Mouse (Mus musculus) CH12.LX (cell line): ENCODE data around the gene Gas1. TPM values are rescaled to one million over a fixed set of nuclear protein-coding genes. Genes with fewer than 3 reads are reported as not detected.

ENCODE experiments used
- DNase-seq: peaks from one replicate; pipeline ENCODE4 v3.0.0-alpha.2; 2013; ENCODE audit errors: extremely low read depth
- H3K27ac ChIP-seq: 2 replicates; pipeline ENCODE4 v1.5.1; 2012; ENCODE audit warnings: low read depth, mild to moderate bottlenecking, control low read depth, moderate library complexity; ENCODE audit not compliant: insufficient read depth
- H3K27me3 ChIP-seq: replicated peaks from 2 replicates; pipeline ENCODE3; 2012; ENCODE audit warnings: inconsistent platforms
- H3K36me3 ChIP-seq, 2 experiments: replicated peaks in 1 of 2; 2 replicates each; pipeline versions ENCODE3 to v1.6.1; 2012; ENCODE audit warnings: inconsistent platforms in 1 of 2, low read length in 1 of 2, mild to moderate bottlenecking in 1 of 2, mixed read lengths in 1 of 2, moderate library complexity in 1 of 2; ENCODE audit not compliant: control insufficient read depth in 1 of 2, insufficient read depth in 1 of 2
- H3K4me1 ChIP-seq, 2 experiments: 2 replicates each; pipeline ENCODE4 v1.6.1; 2012; ENCODE audit warnings: inconsistent platforms in 1 of 2, moderate library complexity in 1 of 2; ENCODE audit not compliant: insufficient read depth in 2 of 2, control insufficient read depth in 1 of 2
- H3K4me2 ChIP-seq: 2 replicates; pipeline ENCODE4 v1.6.1; 2012; ENCODE audit warnings: low read depth, mild to moderate bottlenecking, control low read depth; ENCODE audit not compliant: poor library complexity, insufficient read depth, severe bottlenecking
- H3K4me3 ChIP-seq, 3 experiments: fragments of 150-350 bp in 1 of 3; sonication (generic) in 1 of 3; replicated peaks in 1 of 3; 2 replicates each; pipeline versions ENCODE3 to v1.5.1; 2011 to 2012; ENCODE audit warnings: low read depth in 2 of 3, low read length in 2 of 3, mild to moderate bottlenecking in 2 of 3, moderate library complexity in 2 of 3, control low read depth in 1 of 3, improper control_type of control experiment in 1 of 3, inconsistent platforms in 1 of 3, mixed read lengths in 1 of 3; ENCODE audit not compliant: poor library complexity in 1 of 3
- H3K79me2 ChIP-seq: replicated peaks from 2 replicates; pipeline ENCODE4 v1.6.1; 2012; ENCODE audit warnings: mild to moderate bottlenecking, moderate library complexity; ENCODE audit not compliant: control insufficient read depth, poor library complexity, insufficient read depth, severe bottlenecking; ENCODE audit errors: extremely low read depth
- H3K9ac ChIP-seq: 2 replicates; pipeline ENCODE4 v1.6.1; 2012; ENCODE audit warnings: low read depth, mild to moderate bottlenecking, control low read depth, moderate library complexity; ENCODE audit not compliant: insufficient read depth
- H3K9me3 ChIP-seq: replicated peaks from 2 replicates; pipeline ENCODE3; 2012; ENCODE audit warnings: low read length, inconsistent platforms, mixed read lengths
- CHD1 ChIP-seq: IDR thresholded peaks from 2 replicates; pipeline ENCODE4 v1.6.1; 2012; ENCODE audit warnings: low read depth, low read length, improper control_type of control experiment, inconsistent platforms
- E2F4 ChIP-seq: IDR thresholded peaks from 2 replicates; pipeline ENCODE4 v1.6.1; 2011; ENCODE audit warnings: low read depth, low read length, improper control_type of control experiment; ENCODE audit not compliant: insufficient replicate concordance
- EP300 ChIP-seq: IDR thresholded peaks from 2 replicates; pipeline ENCODE4 v1.6.1; 2011; ENCODE audit warnings: low read length, improper control_type of control experiment
- IRF4 ChIP-seq: IDR thresholded peaks from 2 replicates; pipeline ENCODE4 v1.6.1; 2014; ENCODE audit warnings: low read depth, mild to moderate bottlenecking, inconsistent platforms, low read length, improper control_type of control experiment
- JUN ChIP-seq: IDR thresholded peaks from 2 replicates; pipeline ENCODE4 v1.6.1; 2011; ENCODE audit warnings: low read depth, mild to moderate bottlenecking, low read length, improper control_type of control experiment, moderate library complexity; ENCODE audit not compliant: insufficient read depth
- JUND ChIP-seq: conservative IDR thresholded peaks from 2 replicates; pipeline ENCODE4 v1.6.1; 2011; ENCODE audit warnings: low read depth, low read length, improper control_type of control experiment
- KAT2A ChIP-seq: IDR thresholded peaks from 2 replicates; pipeline ENCODE4 v1.6.1; 2012; ENCODE audit warnings: low read length, improper control_type of control experiment, inconsistent platforms; ENCODE audit not compliant: insufficient replicate concordance
- MAX ChIP-seq: IDR thresholded peaks from 2 replicates; pipeline ENCODE4 v1.6.1; 2011; ENCODE audit warnings: low read length, improper control_type of control experiment
- MAZ ChIP-seq: IDR thresholded peaks from 2 replicates; pipeline ENCODE4 v1.6.1; 2012; ENCODE audit warnings: low read depth, mild to moderate bottlenecking, inconsistent platforms, low read length, improper control_type of control experiment, moderate library complexity
- MXI1 ChIP-seq: IDR thresholded peaks from 2 replicates; pipeline ENCODE4 v1.6.1; 2011; ENCODE audit warnings: mild to moderate bottlenecking, low read depth, low read length, improper control_type of control experiment
- POLR2AphosphoS2 ChIP-seq: IDR thresholded peaks from 2 replicates; pipeline ENCODE4 v1.6.1; 2011; ENCODE audit warnings: low read depth, low read length, improper control_type of control experiment
- RCOR1 ChIP-seq: conservative IDR thresholded peaks from 2 replicates; pipeline ENCODE4 v1.6.1; 2012; ENCODE audit warnings: low read depth, mild to moderate bottlenecking, inconsistent platforms, low read length, improper control_type of control experiment
- UBTF ChIP-seq: IDR thresholded peaks from 2 replicates; pipeline ENCODE4 v1.6.1; 2012; ENCODE audit warnings: low read depth, mild to moderate bottlenecking, inconsistent platforms, low read length, improper control_type of control experiment, moderate library complexity
- USF1 ChIP-seq: IDR thresholded peaks from 2 replicates; pipeline ENCODE4 v1.6.1; 2014; ENCODE audit warnings: low read depth, mild to moderate bottlenecking, inconsistent platforms, low read length, improper control_type of control experiment
- USF2 ChIP-seq: conservative IDR thresholded peaks from 2 replicates; pipeline ENCODE4 v1.6.1; 2011; ENCODE audit warnings: low read depth, low read length, improper control_type of control experiment
- ZMIZ1 ChIP-seq: IDR thresholded peaks from 2 replicates; pipeline ENCODE4 v1.6.1; 2012; ENCODE audit warnings: low read depth, mild to moderate bottlenecking, inconsistent platforms, low read length, improper control_type of control experiment
- ZNF384 ChIP-seq: IDR thresholded peaks from 2 replicates; pipeline ENCODE4 v1.6.1; 2012; ENCODE audit warnings: low read depth, low read length, improper control_type of control experiment, inconsistent platforms
- dilution Hi-C: fragments of 300-500 bp; cut with MboI; formaldehyde crosslinking; loops from 2 replicates; pipeline ENCODE4 v1.14.3; 2020; ENCODE audit warnings: low sequenced_read_pairs; ENCODE audit not compliant: extremely low pct_unique_long_range_greater_than_20kb, extremely low pct_ligation_motif_present
- in situ Hi-C: fragments of 300-500 bp; cut with MboI; formaldehyde crosslinking; loops from 3 replicates; pipeline ENCODE4 v1.14.3; 2019; ENCODE audit warnings: low sequenced_read_pairs, low pct_ligation_motif_present, low pct_unique_long_range_greater_than_20kb, mixed read lengths
- polyA plus RNA-seq: library from polyadenylated mRNA; unstranded; fragments of >175 nt; gene quantifications from 2 replicates; pipeline ENCODE4 v1.2.1, GENCODE M21; 2012; ENCODE audit warnings: low read depth; ENCODE audit not compliant: insufficient read length
- total RNA-seq, 2 experiments: library from RNA; depleted of rRNA; stranded (reverse); fragments of 300-350 nt in 1 of 2; fragments of >200 nt in 1 of 2; gene quantifications; 2 replicates each; pipeline ENCODE4 v1.2.3; 2012 to 2014

Gene Gas1
- total and polyA plus RNA-seq, 3 experiments = not detected

DNA sequence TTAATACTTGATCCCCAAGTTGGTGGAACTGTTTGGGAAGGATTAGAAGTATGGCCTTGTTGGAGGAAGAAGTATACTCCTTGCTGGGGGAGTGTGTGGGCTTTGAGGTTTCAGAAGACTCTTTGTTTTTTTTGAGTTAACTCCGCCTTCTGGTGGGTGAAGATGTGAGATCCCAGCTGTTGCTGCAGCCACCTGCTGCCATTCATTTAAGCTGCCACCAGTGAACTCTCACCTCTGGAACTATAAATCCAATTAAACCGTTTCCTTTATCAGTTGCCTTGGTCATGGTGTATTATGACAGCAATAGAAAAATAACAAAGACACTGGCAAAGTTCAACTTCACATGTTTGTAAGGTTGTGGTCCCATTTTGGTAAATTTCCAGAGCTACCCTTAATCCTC, 46.6 kb upstream of the Gas1 start:
- no peak overlapping the region for H3K4me3 ChIP-seq
- H3K4me1 ChIP-seq = no peaks in the 10 kb centered on the region
- DNase-seq = no peak
- no peak for TF ChIP-seq MAZ
- in situ Hi-C loops (no loop called here), dilution Hi-C loops (no loop called here)
- H3K79me2 ChIP-seq = no peaks in the 10 kb centered on the region
- no peak overlapping the region for H3K27ac ChIP-seq
- H3K27me3 ChIP-seq = no peaks in the 10 kb centered on the region
- no peak overlapping the region for H3K4me2 ChIP-seq
- no peak overlapping the region for H3K9ac ChIP-seq
- H3K9me3 ChIP-seq = peaks cover 69% of the 10 kb centered on the region
- no peaks in the 10 kb centered on the region for H3K36me3 ChIP-seq

DNA sequence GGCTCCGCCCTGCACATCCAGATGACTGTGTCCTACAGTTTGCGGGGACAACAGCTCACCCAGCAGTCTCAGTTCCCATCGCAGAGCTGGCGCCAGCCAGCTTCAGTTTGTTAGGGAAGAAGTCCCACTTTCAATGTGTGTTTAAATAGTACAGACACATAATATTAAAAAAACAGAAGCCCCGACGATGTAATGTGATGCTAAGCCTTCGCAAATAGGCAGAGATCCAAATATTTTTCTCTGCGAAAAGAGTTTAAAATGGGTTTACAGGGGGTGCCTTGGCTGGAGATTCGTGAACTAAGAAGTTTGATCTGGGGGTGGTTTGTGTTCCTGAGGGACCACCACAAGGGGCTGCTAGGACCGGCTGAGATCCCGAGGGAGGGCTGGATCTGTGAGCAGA, 45.2 kb upstream of the Gas1 start:
- H3K79me2 ChIP-seq = no peaks in the 10 kb centered on the region
- dilution Hi-C loops = no loop called here
- H3K4me1 ChIP-seq = no peaks in the 10 kb centered on the region
- in situ Hi-C loops = no loop called here
- TF ChIP-seq MXI1 (no peak), USF1 (no peak), CHD1 (no peak), MAX (no peak), JUN (no peak), RCOR1 (no peak), USF2 (no peak), ZNF384 (no peak), KAT2A (no peak), E2F4 (no peak), IRF4 (no peak), UBTF (no peak), ZMIZ1 (no peak), EP300 (no peak), JUND (no peak), POLR2AphosphoS2 (no peak)
- H3K27me3 ChIP-seq = no peaks in the 10 kb centered on the region
- peaks cover 69% of the 10 kb centered on the region for H3K9me3 ChIP-seq
- DNase-seq = no peak
- no peak overlapping the region for H3K4me2 ChIP-seq
- no peak overlapping the region for H3K4me3 ChIP-seq
- no peaks in the 10 kb centered on the region for H3K36me3 ChIP-seq
- H3K27ac ChIP-seq = no peak overlapping the region
- H3K9ac ChIP-seq = no peak overlapping the region
